Mouse (Mus musculus): ENCODE results near the gene Pip4k2a. TPM values are rescaled to one million over a fixed set of nuclear protein-coding genes. Genes with fewer than 3 reads are reported as not detected.

Pip4k2a gene
- polyA plus RNA-seq, 1 experiment from 2014 or later: 26.4 TPM

GRCm38 (mm10) chr2:18977201-18977805, 20.6 kb downstream of the Pip4k2a start:
- no peak for ATAC-seq
- Histone ChIP-seq H3K9ac (no peak overlapping the region), H3K9me3 (replicated peaks) (peaks cover 9% of the 10 kb centered on the region; the same call in 1 of the 2 replicates), H3K4me2 (no peak overlapping the region), H3K4me3 (no peak overlapping the region), H3K27ac (no peak overlapping the region), H3K36me3 (peaks cover 16% of the 10 kb centered on the region), H3K27me3 (replicated peaks) (no peaks in the 10 kb centered on the region), H3K4me1 (peaks cover 83% of the 10 kb centered on the region)
- 64% methylated on average over 10 of the region's 10 CpGs for WGBS (ENCODE audit: insufficient replicate concordance)

GRCm38 (mm10) chr2:18976175-18976574, 21.8 kb downstream of the Pip4k2a start:
- WGBS (ENCODE audit: insufficient replicate concordance): 61% methylated on average over 2 of the region's 2 CpGs
- peaks cover 92% of the 10 kb centered on the region for H3K4me1 ChIP-seq
- H3K27ac ChIP-seq: no peak overlapping the region
- no peak overlapping the region for H3K9ac ChIP-seq
- no peak for ATAC-seq
- no peak overlapping the region for H3K4me3 ChIP-seq
- H3K36me3 ChIP-seq: peaks cover 16% of the 10 kb centered on the region
- peaks cover 9% of the 10 kb centered on the region; the same call in 1 of the 2 replicates for H3K9me3 ChIP-seq (replicated peaks)
- no peaks in the 10 kb centered on the region for H3K27me3 ChIP-seq (replicated peaks)
- H3K4me2 ChIP-seq: no peak overlapping the region

GRCm38 (mm10) chr2:18974882-18975645, 22.9 kb downstream of the Pip4k2a start:
- Histone ChIP-seq H3K4me2 (no peak overlapping the region), H3K27ac (no peak overlapping the region), H3K9me3 (replicated peaks) (peaks cover 9% of the 10 kb centered on the region; the same call in 1 of the 2 replicates), H3K4me1 (peaks cover 94% of the 10 kb centered on the region), H3K36me3 (peaks cover 16% of the 10 kb centered on the region), H3K9ac (no peak overlapping the region), H3K27me3 (replicated peaks) (no peaks in the 10 kb centered on the region), H3K4me3 (no peak overlapping the region)
- peak; percentile 73 for ATAC-seq
- 44% methylated on average over 4 of the region's 4 CpGs for whole genome bisulfite sequencing (ENCODE audit: insufficient replicate concordance)

GRCm38 (mm10) chr2:18971564-18971963, 26.4 kb downstream of the Pip4k2a start:
- H3K9me3 ChIP-seq (replicated peaks): peaks cover 9% of the 10 kb centered on the region; the same call in 1 of the 2 replicates
- H3K27me3 ChIP-seq (replicated peaks): no peaks in the 10 kb centered on the region
- no peak overlapping the region for H3K4me3 ChIP-seq
- 67% methylated on average over 3 of the region's 3 CpGs for WGBS (ENCODE audit: insufficient replicate concordance)
- no peak for ATAC-seq
- peaks cover 23% of the 10 kb centered on the region for H3K36me3 ChIP-seq
- peaks cover 93% of the 10 kb centered on the region for H3K4me1 ChIP-seq
- no peak overlapping the region for H3K4me2 ChIP-seq
- no peak overlapping the region for H3K9ac ChIP-seq
- 0 out of 2 replicates have a peak overlapping the region, but pooled peaks have one; percentile 45 for H3K27ac ChIP-seq

- Histone ChIP-seq H3K36me3 (peaks cover 25% of the 10 kb centered on the region), H3K4me3 (no peak overlapping the region), H3K4me2 (no peak overlapping the region), H3K27me3 (replicated peaks) (no peaks in the 10 kb centered on the region), H3K27ac (peak overlapping the region; percentile 92), H3K9ac (peak overlapping the region; percentile 49), H3K4me1 (peaks cover 93% of the 10 kb centered on the region), H3K9me3 (replicated peaks) (peaks cover 9% of the 10 kb centered on the region; the same call in 1 of the 2 replicates)
- 52% methylated on average over 2 of the region's 2 CpGs for WGBS (ENCODE audit: insufficient replicate concordance)
- ATAC-seq: no peak
Measured at GRCm38 (mm10) chr2:18970461-18970860, 27.5 kb downstream of the Pip4k2a start.

- H3K4me3 ChIP-seq: peak overlapping the region; percentile 19; the same call in 1 of the 2 replicates
- H3K4me1 ChIP-seq: peaks cover 84% of the 10 kb centered on the region
- peak; percentile 96 for ATAC-seq
- peaks cover 25% of the 10 kb centered on the region for H3K36me3 ChIP-seq
- WGBS (ENCODE audit: insufficient replicate concordance): 13% methylated on average over 5 of the region's 5 CpGs
- H3K27ac ChIP-seq: peak overlapping the region; percentile 92
- no peaks in the 10 kb centered on the region for H3K27me3 ChIP-seq (replicated peaks)
- peak overlapping the region; percentile 61 for H3K4me2 ChIP-seq
- H3K9me3 ChIP-seq (replicated peaks): peaks cover 9% of the 10 kb centered on the region; the same call in 1 of the 2 replicates
- H3K9ac ChIP-seq: peak overlapping the region; percentile 49; the same call in 1 of the 2 replicates
Measured at GRCm38 (mm10) chr2:18969066-18969681, 28.8 kb downstream of the Pip4k2a start.

GRCm38 (mm10) chr2:18967451-18968063, 30.4 kb downstream of the Pip4k2a start:
- WGBS (ENCODE audit: insufficient replicate concordance): 81% methylated on average over 5 of the region's 5 CpGs
- Histone ChIP-seq H3K27me3 (replicated peaks) (no peaks in the 10 kb centered on the region), H3K36me3 (peaks cover 11% of the 10 kb centered on the region), H3K27ac (peak overlapping the region; percentile 17; the same call in 1 of the 2 replicates), H3K4me3 (no peak overlapping the region), H3K4me2 (no peak overlapping the region), H3K9me3 (replicated peaks) (no peaks in the 10 kb centered on the region), H3K4me1 (peaks cover 84% of the 10 kb centered on the region), H3K9ac (no peak overlapping the region)
- no peak for ATAC-seq

GRCm38 (mm10) chr2:18966566-18966965, 31.4 kb downstream of the Pip4k2a start:
- Histone ChIP-seq H3K9ac (no peak overlapping the region), H3K36me3 (peaks cover 9% of the 10 kb centered on the region; the same call in 1 of the 2 replicates), H3K4me2 (no peak overlapping the region), H3K27ac (no peak overlapping the region), H3K9me3 (replicated peaks) (no peaks in the 10 kb centered on the region), H3K4me1 (peaks cover 84% of the 10 kb centered on the region), H3K4me3 (no peak overlapping the region), H3K27me3 (replicated peaks) (no peaks in the 10 kb centered on the region)
- no peak for ATAC-seq
- WGBS (ENCODE audit: insufficient replicate concordance): 69% methylated on average over 5 of the region's 5 CpGs

- 88% methylated on average over 2 of the region's 2 CpGs for WGBS (ENCODE audit: insufficient replicate concordance)
- no peak overlapping the region for H3K9ac ChIP-seq
- H3K9me3 ChIP-seq (replicated peaks): no peaks in the 10 kb centered on the region
Measured at GRCm38 (mm10) chr2:18965950-18966349, 32.0 kb downstream of the Pip4k2a start.

GRCm38 (mm10) chr2:18965108-18965507, 32.8 kb downstream of the Pip4k2a start:
- Histone ChIP-seq H3K36me3 (peaks cover 9% of the 10 kb centered on the region; the same call in 1 of the 2 replicates), H3K27ac (no peak overlapping the region), H3K4me1 (peaks cover 84% of the 10 kb centered on the region), H3K4me2 (no peak overlapping the region), H3K9ac (no peak overlapping the region), H3K27me3 (replicated peaks) (no peaks in the 10 kb centered on the region), H3K4me3 (no peak overlapping the region), H3K9me3 (replicated peaks) (no peaks in the 10 kb centered on the region)
- no peak for ATAC-seq
- WGBS (ENCODE audit: insufficient replicate concordance): 78% methylated on average over 3 of the region's 3 CpGs

More at GRCm38 (mm10) chr2:18965950-18966349, 32.0 kb downstream of the Pip4k2a start:
- Histone ChIP-seq H3K36me3 (peaks cover 9% of the 10 kb centered on the region; the same call in 1 of the 2 replicates), H3K4me3 (no peak overlapping the region), H3K27me3 (replicated peaks) (no peaks in the 10 kb centered on the region), H3K4me1 (peaks cover 84% of the 10 kb centered on the region), H3K27ac (no peak overlapping the region), H3K4me2 (no peak overlapping the region)
- no peak for ATAC-seq

GRCm38 (mm10) chr2:18963286-18964040, 34.5 kb downstream of the Pip4k2a start:
- Histone ChIP-seq H3K4me1 (peaks cover 84% of the 10 kb centered on the region), H3K27me3 (replicated peaks) (no peaks in the 10 kb centered on the region), H3K9me3 (replicated peaks) (no peaks in the 10 kb centered on the region), H3K27ac (no peak overlapping the region), H3K36me3 (peaks cover 9% of the 10 kb centered on the region; the same call in 1 of the 2 replicates), H3K4me3 (no peak overlapping the region), H3K9ac (no peak overlapping the region), H3K4me2 (no peak overlapping the region)
- 71% methylated on average over 13 of the region's 13 CpGs for WGBS (ENCODE audit: insufficient replicate concordance)
- no peak for ATAC-seq

Data from liver, embryonic 12.5 days (tissue).